Mouse (Mus musculus): ENCODE results near the gene Rpusd4. TPM values are rescaled to one million over a fixed set of nuclear protein-coding genes. Genes with fewer than 3 reads are reported as not detected.

Gene Rpusd4
- polyA plus RNA-seq, 1 experiment from 2014 or later: 28.6 TPM

GRCm38 (mm10) chr9:35263431-35263830 lies 4.2 kb upstream of the Rpusd4 start:
- 78% methylated on average over 2 of the region's 2 CpGs for WGBS
- Histone ChIP-seq H3K9ac (no peak overlapping the region), H3K36me3 (no peaks in the 10 kb centered on the region), H3K4me3 (replicated peaks) (no peak overlapping the region), H3K27me3 (replicated peaks) (no peaks in the 10 kb centered on the region), H3K9me3 (no peaks in the 10 kb centered on the region), H3K4me1 (peaks cover 2% of the 10 kb centered on the region; the same call in 1 of the 2 replicates), H3K27ac (no peak overlapping the region), H3K4me2 (no peak overlapping the region)
- no peak for ATAC-seq (ENCODE audit: insufficient read depth, low FRiP score, low read depth)

- no peaks in the 10 kb centered on the region for H3K27me3 ChIP-seq (replicated peaks)
- no peak overlapping the region for H3K4me2 ChIP-seq
- no peak overlapping the region for H3K27ac ChIP-seq
- ATAC-seq (ENCODE audit: insufficient read depth, low FRiP score, low read depth): no peak
- no peak overlapping the region for H3K4me3 ChIP-seq (replicated peaks)
- H3K4me1 ChIP-seq: peaks cover 7% of the 10 kb centered on the region; the same call in 1 of the 2 replicates
- H3K36me3 ChIP-seq: no peaks in the 10 kb centered on the region
- H3K9me3 ChIP-seq: no peaks in the 10 kb centered on the region
- no peak overlapping the region for H3K9ac ChIP-seq
- 54% methylated on average over 3 of the region's 3 CpGs for WGBS
These were observed 3.2 kb upstream of the Rpusd4 start for GRCm38 (mm10) chr9:35264509-35264908.

- peak overlapping the region; percentile 65 for H3K9ac ChIP-seq
- peak overlapping the region; percentile 78; the same call in 1 of the 2 replicates for H3K27ac ChIP-seq
- no peaks in the 10 kb centered on the region for H3K27me3 ChIP-seq (replicated peaks)
- peaks cover 8% of the 10 kb centered on the region; the same call in 1 of the 2 replicates for H3K36me3 ChIP-seq
- under 1% methylated on average over 21 of the region's 21 CpGs for WGBS
- H3K9me3 ChIP-seq: no peaks in the 10 kb centered on the region
- peak; percentile 48; the same call in 1 of the 2 replicates for ATAC-seq (ENCODE audit: insufficient read depth, low FRiP score, low read depth)
- peaks cover 7% of the 10 kb centered on the region; the same call in 1 of the 2 replicates for H3K4me1 ChIP-seq
- H3K4me3 ChIP-seq (replicated peaks): peak overlapping the region; percentile 86
- H3K4me2 ChIP-seq: peak overlapping the region; percentile 78
These were observed 481 bp downstream of the Rpusd4 start for GRCm38 (mm10) chr9:35267976-35268715.

GRCm38 (mm10) chr9:35277855-35278365 lies 10.2 kb downstream of the Rpusd4 start:
- ATAC-seq (ENCODE audit: insufficient read depth, low FRiP score, low read depth): no peak
- H3K4me2 ChIP-seq: no peak overlapping the region
- H3K27me3 ChIP-seq (replicated peaks): no peaks in the 10 kb centered on the region
- no peaks in the 10 kb centered on the region for H3K9me3 ChIP-seq
- 75% methylated on average over 3 of the region's 3 CpGs for WGBS
- H3K36me3 ChIP-seq: peaks cover 24% of the 10 kb centered on the region
- H3K27ac ChIP-seq: no peak overlapping the region
- H3K9ac ChIP-seq: no peak overlapping the region
- H3K4me1 ChIP-seq: no peaks in the 10 kb centered on the region
- H3K4me3 ChIP-seq (replicated peaks): no peak overlapping the region

- WGBS: 82% methylated on average over 4 of the region's 4 CpGs
- Histone ChIP-seq H3K27ac (no peak overlapping the region), H3K4me2 (no peak overlapping the region), H3K27me3 (replicated peaks) (no peaks in the 10 kb centered on the region), H3K4me1 (no peaks in the 10 kb centered on the region; the same call in 1 of the 2 replicates), H3K9ac (no peak overlapping the region), H3K36me3 (peaks cover 20% of the 10 kb centered on the region; the same call in 1 of the 2 replicates), H3K4me3 (replicated peaks) (no peak overlapping the region), H3K9me3 (no peaks in the 10 kb centered on the region)
- no peak for ATAC-seq (ENCODE audit: insufficient read depth, low FRiP score, low read depth)
These were observed 10.8 kb downstream of the Rpusd4 start for GRCm38 (mm10) chr9:35278451-35278850.

- Histone ChIP-seq H3K9me3 (no peaks in the 10 kb centered on the region), H3K27me3 (replicated peaks) (no peaks in the 10 kb centered on the region), H3K9ac (no peak overlapping the region), H3K27ac (no peak overlapping the region), H3K4me1 (no peaks in the 10 kb centered on the region; the same call in 1 of the 2 replicates), H3K4me2 (no peak overlapping the region), H3K4me3 (replicated peaks) (no peak overlapping the region), H3K36me3 (0 out of 2 replicates have a peak, but pooled peaks cover 2% of the 10 kb centered on the region)
- 9% methylated on average over 5 of the region's 5 CpGs for WGBS
- ATAC-seq (ENCODE audit: insufficient read depth, low FRiP score, low read depth): no peak
These were observed 14.6 kb downstream of the Rpusd4 start for GRCm38 (mm10) chr9:35282006-35282850.

GRCm38 (mm10) chr9:35282851-35283200 lies 15.2 kb downstream of the Rpusd4 start:
- Histone ChIP-seq H3K9me3 (no peaks in the 10 kb centered on the region), H3K4me1 (no peaks in the 10 kb centered on the region; the same call in 1 of the 2 replicates), H3K27me3 (replicated peaks) (no peaks in the 10 kb centered on the region), H3K9ac (no peak overlapping the region), H3K4me2 (no peak overlapping the region), H3K36me3 (no peaks in the 10 kb centered on the region), H3K4me3 (replicated peaks) (no peak overlapping the region), H3K27ac (no peak overlapping the region)
- 52% methylated on average over 5 of the region's 5 CpGs for WGBS
- no peak for ATAC-seq (ENCODE audit: insufficient read depth, low FRiP score, low read depth)

- H3K9me3 ChIP-seq: no peaks in the 10 kb centered on the region
- no peak overlapping the region for H3K9ac ChIP-seq
- no peaks in the 10 kb centered on the region for H3K27me3 ChIP-seq (replicated peaks)
- WGBS: 75% methylated on average over 13 of the region's 13 CpGs
- no peaks in the 10 kb centered on the region; the same call in 1 of the 2 replicates for H3K4me1 ChIP-seq
- H3K4me3 ChIP-seq (replicated peaks): no peak overlapping the region
- no peak for ATAC-seq (ENCODE audit: insufficient read depth, low FRiP score, low read depth)
- H3K36me3 ChIP-seq: no peaks in the 10 kb centered on the region
- no peak overlapping the region for H3K27ac ChIP-seq
- H3K4me2 ChIP-seq: no peak overlapping the region
These were observed 15.9 kb downstream of the Rpusd4 start for GRCm38 (mm10) chr9:35283415-35284069.

GRCm38 (mm10) chr9:35284351-35284750 lies 16.7 kb downstream of the Rpusd4 start:
- H3K9ac ChIP-seq: no peak overlapping the region
- no peak overlapping the region for H3K27ac ChIP-seq
- H3K9me3 ChIP-seq: no peaks in the 10 kb centered on the region
- no peak for ATAC-seq (ENCODE audit: insufficient read depth, low FRiP score, low read depth)
- no peaks in the 10 kb centered on the region for H3K36me3 ChIP-seq
- 64% methylated on average over 4 of the region's 4 CpGs for WGBS
- no peak overlapping the region for H3K4me3 ChIP-seq (replicated peaks)
- H3K4me1 ChIP-seq: no peaks in the 10 kb centered on the region; the same call in 1 of the 2 replicates
- no peak overlapping the region for H3K4me2 ChIP-seq
- H3K27me3 ChIP-seq (replicated peaks): no peaks in the 10 kb centered on the region

GRCm38 (mm10) chr9:35286351-35286750 lies 18.7 kb downstream of the Rpusd4 start:
- no peaks in the 10 kb centered on the region; the same call in 1 of the 2 replicates for H3K4me1 ChIP-seq
- ATAC-seq (ENCODE audit: insufficient read depth, low FRiP score, low read depth): no peak
- no peaks in the 10 kb centered on the region for H3K36me3 ChIP-seq

GRCm38 (mm10) chr9:35289992-35290391 lies 22.3 kb downstream of the Rpusd4 start:
- 44% methylated on average over 7 of the region's 7 CpGs for WGBS
- no peak overlapping the region for H3K27ac ChIP-seq
- no peaks in the 10 kb centered on the region for H3K4me1 ChIP-seq
- no peak overlapping the region for H3K9ac ChIP-seq
- H3K9me3 ChIP-seq: no peaks in the 10 kb centered on the region
- H3K4me2 ChIP-seq: no peak overlapping the region
- H3K4me3 ChIP-seq (replicated peaks): no peak overlapping the region
- H3K27me3 ChIP-seq (replicated peaks): no peaks in the 10 kb centered on the region
- H3K36me3 ChIP-seq: no peaks in the 10 kb centered on the region
- no peak for ATAC-seq (ENCODE audit: insufficient read depth, low FRiP score, low read depth)

More at GRCm38 (mm10) chr9:35286351-35286750, 18.7 kb downstream of the Rpusd4 start:
- no peaks in the 10 kb centered on the region for H3K9me3 ChIP-seq
- H3K27ac ChIP-seq: no peak overlapping the region
- WGBS: 87% methylated on average over 3 of the region's 3 CpGs
- no peak overlapping the region for H3K9ac ChIP-seq
- H3K27me3 ChIP-seq (replicated peaks): no peaks in the 10 kb centered on the region
- H3K4me2 ChIP-seq: no peak overlapping the region
- H3K4me3 ChIP-seq (replicated peaks): no peak overlapping the region
